Mouse (Mus musculus) B cell, adult (primary cell): ENCODE measurements around the gene Rhox4a2. TPM values are rescaled to one million over a fixed set of nuclear protein-coding genes. Genes with fewer than 3 reads are reported as not detected.

Experiments used
- total RNA-seq: library from RNA; stranded (reverse); gene quantifications from 4 replicates; pipeline ENCODE4 v1.2.4, GENCODE M21; 2023; ENCODE audit not compliant: inconsistent age

Rhox4a2 gene
- not detected in 4 replicates for total RNA-seq

DNA sequence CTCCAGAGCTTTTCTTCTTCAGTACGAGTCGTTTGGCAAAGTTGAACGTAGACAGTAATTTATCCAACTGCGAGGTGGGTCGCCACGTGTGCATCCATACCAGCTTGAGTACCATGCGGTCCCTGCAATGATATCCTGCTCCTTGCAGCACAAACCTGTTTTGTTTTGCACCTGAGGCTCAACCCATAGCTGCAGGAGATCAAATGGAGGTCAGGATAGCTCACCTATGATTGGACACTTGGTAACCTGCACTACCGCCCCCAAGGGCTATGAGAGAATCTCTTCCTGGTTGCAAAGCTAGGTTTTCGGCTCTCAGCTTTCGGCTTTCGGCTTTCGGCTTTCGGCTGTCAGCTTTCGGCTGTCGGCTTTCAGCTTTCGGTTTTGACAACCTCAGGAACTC, at the start of gene Rhox4a2:
Gene Rhox4a2 (plus strand): TSS at position 301 of the 400 bp plus-strand sequence.

DNA sequence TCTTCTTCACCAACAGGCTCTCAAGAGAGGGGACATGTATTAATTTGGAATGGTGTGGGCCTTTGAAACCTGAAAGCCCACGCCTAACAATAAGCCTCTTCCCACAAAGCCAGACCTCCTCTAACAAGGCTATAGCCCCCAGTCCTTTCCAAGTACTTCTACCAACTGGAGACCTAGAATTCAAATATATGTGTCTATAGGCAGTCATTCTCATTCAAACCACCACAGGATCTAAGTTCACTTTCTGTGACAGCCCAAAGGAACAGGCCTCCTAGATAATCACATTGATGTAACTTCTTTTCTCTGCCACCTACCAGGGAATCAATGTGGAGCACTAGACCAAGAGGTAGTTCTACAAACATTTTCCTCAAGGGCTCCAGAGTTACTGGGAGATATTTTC, 10.9 kb upstream of the Rhox4a2 start, which contains the start of gene Rhox3a2:
Gene Rhox3a2 (plus strand): TSS at position 301 of the 400 bp plus-strand sequence.

DNA sequence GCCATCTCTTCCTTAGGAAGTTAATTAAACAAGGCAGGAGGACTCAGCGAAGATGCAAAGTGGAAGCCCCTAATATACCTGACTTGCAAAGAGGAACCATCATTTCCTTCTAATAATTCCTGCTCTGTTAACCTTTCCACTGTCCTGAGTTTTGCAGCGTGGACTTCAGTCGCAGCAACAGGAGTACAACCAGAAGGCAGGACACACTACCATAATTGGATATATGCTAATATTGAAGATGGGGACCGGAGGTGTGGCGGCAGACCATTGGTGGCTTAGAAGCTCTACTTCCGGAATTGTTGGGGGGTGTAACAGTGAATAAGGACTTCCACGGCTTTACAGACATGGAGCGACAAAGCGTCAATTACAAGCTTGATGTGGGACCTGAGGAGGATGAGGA, 21.1 kb downstream of the Rhox4a2 start, which contains the start of gene Rhox2b:
Gene Rhox2b (plus strand): TSS at position 301 of the 400 bp plus-strand sequence.

DNA sequence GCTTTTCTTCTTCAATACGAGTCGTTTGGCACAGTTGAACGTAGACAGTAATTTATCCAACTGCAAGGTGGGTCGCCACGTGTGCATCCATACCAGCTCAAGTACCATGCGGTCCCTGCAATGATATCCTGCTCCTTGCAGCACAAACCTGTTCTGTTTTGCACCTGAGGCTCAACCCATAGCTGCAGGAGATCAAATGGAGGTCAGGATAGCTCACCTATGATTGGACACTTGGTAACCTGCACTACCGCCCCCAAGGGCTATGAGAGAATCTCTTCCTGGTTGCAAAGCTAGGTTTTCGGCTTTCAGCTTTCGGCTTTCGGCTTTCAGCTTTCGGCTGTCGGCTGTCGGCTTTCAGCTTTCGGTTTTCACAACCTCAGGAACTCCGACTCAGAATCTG, 41.5 kb downstream of the Rhox4a2 start, which contains the start of gene Rhox4b:
Gene Rhox4b (plus strand): TSS at position 301 of the 400 bp plus-strand sequence.

Other genes with a start within 250 kb of the Rhox4a2 start
- not detected in 4 replicates for gene Akap14, start 222.0 kb upstream of the Rhox4a2 start, total RNA-seq
- gene Ndufa1, start 199.7 kb upstream of the Rhox4a2 start, total RNA-seq, result 89.5 to 105 TPM (median 95.8 TPM) in 4 replicates
- gene Rnf113a1, start 199.6 kb upstream of the Rhox4a2 start, total RNA-seq, result 1.00 to 1.9 TPM (median 1.2 TPM) in 4 replicates
- gene Gm9, start 179.8 kb upstream of the Rhox4a2 start, total RNA-seq, result not detected in 4 replicates
- gene Rhox1, start 168.6 kb upstream of the Rhox4a2 start, total RNA-seq, result not detected in 4 replicates
- not detected in 4 replicates for gene Rhox2a, start 145.9 kb upstream of the Rhox4a2 start, total RNA-seq
- not detected in 4 replicates for gene Rhox3a, start 140.9 kb upstream of the Rhox4a2 start, total RNA-seq
- gene Rhox4a, start 125.5 kb upstream of the Rhox4a2 start, total RNA-seq, result not detected in 4 replicates
- not detected in 4 replicates for gene Rhox3a2, start 10.8 kb upstream of the Rhox4a2 start, total RNA-seq
- not detected in 4 replicates for gene Rhox2b, start 21.2 kb downstream of the Rhox4a2 start, total RNA-seq
- gene Rhox4b, start 41.6 kb downstream of the Rhox4a2 start, total RNA-seq, result not detected in 4 replicates
- gene Rhox2c, start 62.8 kb downstream of the Rhox4a2 start, total RNA-seq, result not detected in 4 replicates
- gene Rhox3c, start 67.7 kb downstream of the Rhox4a2 start, total RNA-seq, result not detected in 4 replicates
- not detected in 4 replicates for gene Rhox4c, start 89.5 kb downstream of the Rhox4a2 start, total RNA-seq
- gene Rhox2d, start 102.6 kb downstream of the Rhox4a2 start, total RNA-seq, result not detected in 4 replicates
- not detected in 4 replicates for gene Rhox4d, start 123.5 kb downstream of the Rhox4a2 start, total RNA-seq
- not detected in 4 replicates for gene Rhox2e, start 139.6 kb downstream of the Rhox4a2 start, total RNA-seq
- not detected in 4 replicates for gene Rhox3e, start 151.2 kb downstream of the Rhox4a2 start, total RNA-seq
- not detected in 4 replicates for gene Rhox4e, start 166.6 kb downstream of the Rhox4a2 start, total RNA-seq
- not detected in 4 replicates for gene Rhox2f, start 180.6 kb downstream of the Rhox4a2 start, total RNA-seq
- not detected in 4 replicates for gene Rhox3f, start 190.1 kb downstream of the Rhox4a2 start, total RNA-seq
- not detected in 4 replicates for gene Rhox4f, start 216.9 kb downstream of the Rhox4a2 start, total RNA-seq
- not detected in 4 replicates for gene Rhox3g, start 237.8 kb downstream of the Rhox4a2 start, total RNA-seq